Mouse (Mus musculus) inflammation-experienced regulatory T-cells (primary cell): ENCODE data around the gene Gm8677. TPM values are rescaled to one million over a fixed set of nuclear protein-coding genes. Genes with fewer than 3 reads are reported as not detected.

ENCODE experiments used
- polyA plus RNA-seq, 2 experiments: library from polyadenylated mRNA; unstranded; fragments of 100-300 nt; shearing (Covaris generic); gene quantifications; one replicate each; pipeline ENCODE4 v1.2.1; 2017

The Gm8677 gene
- not detected for polyA plus RNA-seq

DNA sequence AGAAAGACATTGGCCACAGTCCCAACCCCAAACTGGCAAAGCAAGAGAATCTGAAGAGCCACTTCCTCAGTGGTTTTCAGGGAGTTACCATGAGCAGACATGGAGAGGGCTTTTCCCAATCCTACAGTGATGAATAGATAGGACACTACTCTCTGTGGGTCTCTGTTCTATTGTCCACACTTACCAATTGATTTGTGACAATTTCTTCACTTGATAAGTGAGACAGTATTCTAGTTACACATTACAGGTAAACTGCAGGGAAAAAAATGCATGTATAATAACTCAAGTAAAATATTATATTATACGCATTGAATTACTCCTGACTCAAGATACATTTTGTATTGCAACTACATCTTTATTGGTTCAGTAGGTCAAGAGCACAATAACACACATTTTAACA lies at the start of gene Gm8677:
Gene Gm8677 (minus strand): TSS at position 101 of the 400 bp plus-strand sequence.

DNA sequence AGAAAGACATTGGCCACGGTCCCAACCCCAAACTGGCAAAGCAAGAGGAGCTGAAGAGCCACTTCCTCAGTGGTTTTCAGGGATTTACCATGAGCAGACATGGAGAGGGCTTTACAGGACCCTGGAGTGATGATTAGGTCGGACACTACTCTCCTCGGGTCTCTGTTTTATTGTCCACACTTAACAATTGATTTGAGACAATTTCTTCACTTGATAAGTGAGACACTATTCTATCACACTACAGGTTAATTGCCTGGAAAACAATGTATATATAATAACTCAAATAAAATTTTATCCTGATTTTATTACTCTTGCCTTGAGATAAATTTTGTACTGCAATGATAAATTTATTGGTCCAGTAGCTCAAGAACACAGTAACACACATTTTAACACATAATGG lies 30.6 kb upstream of the Gm8677 start, which contains the start of gene Gm4201:
Gene Gm4201 (minus strand): TSS at position 101 of the 400 bp plus-strand sequence.

DNA sequence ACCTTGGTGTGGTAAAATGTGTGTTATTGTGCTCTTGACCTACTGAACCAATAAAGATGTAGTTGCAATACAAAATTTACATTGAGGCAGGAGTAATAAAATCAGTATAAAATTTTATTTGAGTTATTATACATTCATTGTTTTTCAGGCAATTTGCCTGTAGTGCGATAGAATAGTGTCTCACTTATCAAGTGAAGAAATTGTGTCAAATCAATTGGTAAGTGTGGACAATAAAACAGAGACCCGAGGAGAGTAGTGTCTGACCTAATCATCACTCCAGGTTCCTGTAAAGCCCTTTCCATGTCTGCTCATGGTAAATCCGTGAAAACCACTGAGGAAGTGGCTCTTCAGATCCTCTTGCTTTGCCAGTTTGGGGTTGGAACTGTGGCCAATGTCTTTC lies 12.0 kb downstream of the Gm8677 start, which contains the start of gene Vmn1r152:
Gene Vmn1r152 (plus strand): TSS at position 301 of the 400 bp plus-strand sequence.

DNA sequence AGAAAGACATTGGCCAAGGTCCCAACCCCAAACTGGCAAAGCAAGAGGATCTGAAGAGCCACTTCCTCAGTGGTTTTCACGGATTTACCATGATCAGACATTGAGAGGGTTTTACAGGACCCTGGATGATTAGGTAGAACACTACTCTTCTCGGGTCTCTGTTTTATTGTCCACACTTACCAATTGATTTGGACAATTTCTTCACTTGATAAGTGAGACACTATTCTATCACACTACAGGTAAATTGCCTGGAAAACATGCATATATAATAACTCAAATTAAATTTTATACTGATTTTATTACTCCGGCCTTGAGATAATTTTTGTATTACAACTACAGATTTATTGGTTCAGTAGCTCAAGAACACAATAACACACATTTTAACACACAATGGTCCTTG lies 35.1 kb downstream of the Gm8677 start, which contains the start of gene Vmn1r151:
Gene Vmn1r151 (minus strand): TSS at position 101 of the 400 bp plus-strand sequence.

Other genes starting within 250 kb of the Gm8677 start
- not detected for gene Gm4187, start 205.2 kb downstream of the Gm8677 start, polyA plus RNA-seq
- not detected for gene Gm8660, start 163.8 kb downstream of the Gm8677 start, polyA plus RNA-seq
- gene Vmn1r148, start 121.3 kb downstream of the Gm8677 start, polyA plus RNA-seq, result not detected
- gene Vmn1r149, start 96.7 kb downstream of the Gm8677 start, polyA plus RNA-seq, result not detected
- gene Gm10665, start 70.8 kb downstream of the Gm8677 start, polyA plus RNA-seq, result 1 to 10 TPM in 1 of 2 experiments, under 1 TPM in 1; 0.28 to 5.2 TPM
- gene Vmn1r151, start 35.2 kb downstream of the Gm8677 start, polyA plus RNA-seq, result not detected
- gene Vmn1r152, start 11.9 kb downstream of the Gm8677 start, polyA plus RNA-seq, result under 1 TPM in 1 of 2 experiments, not detected in 1; 0.25 TPM
- not detected for gene Gm4201, start 30.5 kb upstream of the Gm8677 start, polyA plus RNA-seq
- 1 to 10 TPM in 1 of 2 experiments, under 1 TPM in 1; 0.30 to 1.9 TPM for gene Gm4565, start 53.2 kb upstream of the Gm8677 start, polyA plus RNA-seq
- 1 to 10 TPM in 1 of 2 experiments, not detected in 1; 2.2 TPM for gene Vmn1r155, start 123.1 kb upstream of the Gm8677 start, polyA plus RNA-seq
- gene Gm8693, start 157.4 kb upstream of the Gm8677 start, polyA plus RNA-seq, result not detected
- gene Gm4567, start 184.8 kb upstream of the Gm8677 start, polyA plus RNA-seq, result not detected
- 1 to 10 TPM in 1 of 2 experiments, not detected in 1; 2.3 TPM for gene Vmn1r157, start 226.8 kb upstream of the Gm8677 start, polyA plus RNA-seq